Mouse (Mus musculus) bone marrow, adult 2 months (tissue): ENCODE measurements at regions not wholly inside any gene's neighbourhood (a gene's known extent, or its start where the extent isn't known, plus 50 kb on each side); places are given as distances from the start of the nearest gene placed in this dataset.
"Not testable (repeated sequence)": the region's sequence is repeated elsewhere in the genome, so short reads cannot be mapped to it uniquely, and the experiment has no call there.

ENCODE experiments used
- CTCF ChIP-seq: fragments of 200-500 bp; IDR thresholded peaks from 2 replicates; pipeline ENCODE4 v1.5.1; 2011; ENCODE audit warnings: low read length, control low read depth; ENCODE audit not compliant: control insufficient read depth, insufficient read depth
- POLR2A ChIP-seq: fragments of 200-500 bp; IDR thresholded peaks from 2 replicates; pipeline ENCODE4 v1.6.1; 2011; ENCODE audit warnings: low read depth, mild to moderate bottlenecking, control low read depth, low read length, borderline replicate concordance; ENCODE audit not compliant: control insufficient read depth

DNA sequence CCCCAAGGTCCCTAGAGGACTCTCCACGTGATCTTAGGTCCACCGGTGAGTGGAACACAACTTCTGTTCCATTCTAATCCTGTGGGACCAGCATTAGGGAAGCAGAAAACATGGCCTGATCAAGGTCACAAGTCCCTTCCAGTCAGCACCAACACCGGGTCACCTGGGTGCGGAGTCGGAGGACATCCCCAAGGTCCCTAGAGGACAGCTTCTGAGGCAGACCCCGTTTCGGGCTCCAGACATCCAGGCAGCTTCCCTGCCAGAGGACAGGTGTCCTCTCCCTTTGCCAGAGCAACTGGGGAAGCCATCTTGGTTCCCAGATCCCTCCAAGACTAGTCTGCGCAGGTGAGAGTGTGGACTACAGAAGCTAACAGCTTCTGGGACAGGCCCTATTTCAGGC is 111.4 kb upstream of the Trpc7 start:
- TF ChIP-seq CTCF, POLR2A: not testable (repeated sequence)
